Mouse (Mus musculus) testis, adult 2 months (tissue): ENCODE data around the gene Trim7. TPM values are rescaled to one million over a fixed set of nuclear protein-coding genes. Genes with fewer than 3 reads are reported as not detected.
A peak's percentile ranks its signal among the peaks of the same experiment; 100 is the strongest.

Source experiments
- H3K27ac ChIP-seq: fragments of 200-500 bp; 2 replicates; pipeline ENCODE4 v1.5.1; 2012; ENCODE audit warnings: low read depth, low read length; ENCODE audit not compliant: control insufficient read depth, insufficient read depth
- H3K27me3 ChIP-seq: fragments of 200-500 bp; 2 replicates; pipeline ENCODE4 v1.6.1; 2012; ENCODE audit warnings: mild to moderate bottlenecking, low read length, moderate library complexity; ENCODE audit not compliant: control insufficient read depth, insufficient read depth
- H3K36me3 ChIP-seq: fragments of 200-500 bp; 2 replicates; pipeline ENCODE4 v1.6.1; 2012; ENCODE audit warnings: mild to moderate bottlenecking, low read length; ENCODE audit not compliant: control insufficient read depth, insufficient read depth
- H3K4me1 ChIP-seq: fragments of 200-500 bp; 2 replicates; pipeline ENCODE4 v1.6.1; 2012; ENCODE audit warnings: low read length; ENCODE audit not compliant: control insufficient read depth, insufficient read depth
- H3K4me3 ChIP-seq: fragments of 200-500 bp; 2 replicates; pipeline ENCODE4 v1.5.1; 2012; ENCODE audit warnings: low read depth, mild to moderate bottlenecking, low read length, moderate library complexity, mixed read lengths; ENCODE audit not compliant: control insufficient read depth
- CTCF ChIP-seq: fragments of 200-500 bp; IDR thresholded peaks from 2 replicates; pipeline ENCODE4 v1.5.1; 2012; ENCODE audit warnings: low read depth, mild to moderate bottlenecking, inconsistent platforms, low read length, moderate library complexity; ENCODE audit not compliant: control insufficient read depth, insufficient read depth, insufficient replicate concordance
- POLR2A ChIP-seq: fragments of 200-500 bp; IDR thresholded peaks from 2 replicates; pipeline ENCODE4 v1.6.1; 2012; ENCODE audit warnings: low read depth, mild to moderate bottlenecking, inconsistent platforms, low read length, moderate library complexity; ENCODE audit not compliant: control insufficient read depth
- polyA plus RNA-seq: library from polyadenylated mRNA; depleted of rRNA; stranded (reverse); fragments of >200 nt; gene quantifications from 2 replicates; pipeline ENCODE4 v1.2.3, GENCODE M21; 2012

The Trim7 gene
- polyA plus RNA-seq, 1 experiment, result 18.3 TPM

DNA sequence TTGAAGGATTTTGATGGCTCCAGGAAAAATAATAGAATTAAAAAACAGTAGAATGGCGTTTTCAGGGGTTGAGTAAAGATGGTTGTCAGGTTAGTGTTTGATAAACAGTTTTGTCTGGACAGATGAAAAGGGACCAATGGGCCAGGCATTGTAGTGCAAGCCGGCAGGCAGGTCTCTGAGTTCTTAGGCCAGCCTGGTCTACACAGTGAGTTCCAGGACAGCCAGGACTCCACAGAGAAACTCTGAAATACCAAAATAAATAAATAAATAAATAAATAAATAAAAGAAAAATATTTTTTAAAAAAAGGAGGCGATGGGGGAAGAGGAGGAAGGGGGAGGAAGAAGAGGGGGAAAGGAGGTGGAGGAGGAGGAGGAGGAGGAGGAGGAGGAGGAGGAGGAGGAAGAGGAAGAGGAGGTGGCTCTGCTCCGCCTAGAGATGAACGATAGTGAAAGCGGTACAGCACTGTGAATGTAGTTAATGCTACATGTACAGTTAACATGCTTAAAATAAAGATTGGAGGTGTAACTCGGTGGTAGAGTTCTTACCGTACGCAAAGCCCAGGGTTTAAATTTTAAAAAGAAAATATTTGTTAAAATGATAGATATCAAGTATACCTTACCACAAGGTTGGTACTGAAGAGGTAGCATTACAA is 7.3 kb downstream of the Trim7 start:
- TF ChIP-seq CTCF, result no peak
- Histone ChIP-seq H3K36me3 (no peaks in the 10 kb centered on the region), H3K27me3 (no peaks in the 10 kb centered on the region), H3K4me1 (peaks cover 10% of the 10 kb centered on the region), H3K4me3 (no peak overlapping the region), H3K27ac (no peak overlapping the region)

- Histone ChIP-seq H3K36me3 (no peaks in the 10 kb centered on the region), H3K4me3 (peak overlapping the region; percentile 74)
Observed at GRCm38 (mm10) chr11:48833731-48834639, 8.0 kb downstream of the Trim7 start.

GRCm38 (mm10) chr11:48835923-48836322 is 10.0 kb downstream of the Trim7 start:
- Histone ChIP-seq H3K4me3 (no peak overlapping the region), H3K27me3 (no peaks in the 10 kb centered on the region), H3K4me1 (peaks cover 10% of the 10 kb centered on the region), H3K27ac (no peak overlapping the region), H3K36me3 (no peaks in the 10 kb centered on the region)
- TF ChIP-seq CTCF (no peak), POLR2A (no peak)

More at GRCm38 (mm10) chr11:48833731-48834639, 8.0 kb downstream of the Trim7 start:
- peak overlapping the region; percentile 77 for H3K27ac ChIP-seq
- H3K27me3 ChIP-seq, result no peaks in the 10 kb centered on the region
- TF ChIP-seq POLR2A (no peak), CTCF (no peak)
- H3K4me1 ChIP-seq, result peaks cover 10% of the 10 kb centered on the region

- peak overlapping the region; percentile 82 for H3K4me3 ChIP-seq
Observed at GRCm38 (mm10) chr11:48836990-48837309, 11.0 kb downstream of the Trim7 start.

GRCm38 (mm10) chr11:48837310-48838180 is 11.6 kb downstream of the Trim7 start:
- no peaks in the 10 kb centered on the region for H3K27me3 ChIP-seq
- H3K36me3 ChIP-seq, result no peaks in the 10 kb centered on the region
- H3K4me1 ChIP-seq, result peaks cover 10% of the 10 kb centered on the region
- TF ChIP-seq CTCF (no peak), POLR2A (no peak; the same call in 1 of the 2 replicates)
- peak overlapping the region; percentile 82 for H3K4me3 ChIP-seq
- H3K27ac ChIP-seq, result peak overlapping the region; percentile 59

More at GRCm38 (mm10) chr11:48836990-48837309, 11.0 kb downstream of the Trim7 start:
- peaks cover 10% of the 10 kb centered on the region for H3K4me1 ChIP-seq
- no peaks in the 10 kb centered on the region for H3K36me3 ChIP-seq
- TF ChIP-seq POLR2A, result no peak
- TF ChIP-seq CTCF, result no peak
- H3K27me3 ChIP-seq, result no peaks in the 10 kb centered on the region
- no peak overlapping the region for H3K27ac ChIP-seq

DNA sequence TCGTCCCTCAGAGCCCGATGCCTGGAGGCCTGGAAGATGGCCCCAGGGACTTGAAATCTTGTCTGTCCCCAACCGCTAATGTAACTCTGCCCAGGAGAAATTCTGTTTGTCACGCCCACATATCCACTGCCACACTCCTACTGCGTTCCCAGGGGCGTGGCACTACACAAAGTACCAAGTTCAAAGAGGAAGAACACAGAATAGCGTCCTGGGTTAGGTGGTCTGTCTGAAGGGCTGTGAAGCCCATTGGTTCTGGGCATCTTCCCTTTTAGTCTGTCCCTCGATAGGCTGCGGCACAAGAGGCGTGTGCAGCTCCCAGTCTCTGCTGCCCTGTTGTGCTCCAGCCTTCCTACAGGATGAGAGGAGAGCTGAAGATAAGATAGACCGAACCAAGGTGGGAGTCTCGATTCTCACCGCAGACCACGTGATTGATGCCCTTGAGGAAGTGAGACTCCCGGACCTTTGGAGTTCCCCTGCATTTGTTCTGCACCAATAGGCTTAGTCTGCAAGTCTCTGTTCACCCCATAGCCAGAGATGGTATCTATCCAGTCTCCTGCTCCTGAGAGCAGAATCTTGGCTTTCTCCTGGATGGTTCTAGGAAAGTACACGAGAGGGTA is 12.3 kb downstream of the Trim7 start:
- TF ChIP-seq POLR2A (peak; percentile 60; the same call in 1 of the 2 replicates), CTCF (no peak)
- Histone ChIP-seq H3K4me1 (peaks cover 10% of the 10 kb centered on the region), H3K36me3 (no peaks in the 10 kb centered on the region), H3K27me3 (no peaks in the 10 kb centered on the region), H3K4me3 (peak overlapping the region; percentile 82), H3K27ac (peak overlapping the region; percentile 59)
